Mouse (Mus musculus) lung, adult 2 months (tissue): Measurements from ENCODE around the gene Zfp715.

ENCODE experiments used
- CTCF ChIP-seq: fragments of 200-500 bp; IDR thresholded peaks from 2 replicates; pipeline ENCODE4 v1.5.1; 2011; ENCODE audit warnings: mild to moderate bottlenecking, low read length, control low read depth; ENCODE audit not compliant: insufficient read depth
- POLR2A ChIP-seq: fragments of 200-500 bp; IDR thresholded peaks from 2 replicates; pipeline ENCODE4 v1.6.1; 2011; ENCODE audit warnings: low read depth, mild to moderate bottlenecking, control low read depth, low read length, borderline replicate concordance; ENCODE audit errors: extremely low read depth

DNA sequence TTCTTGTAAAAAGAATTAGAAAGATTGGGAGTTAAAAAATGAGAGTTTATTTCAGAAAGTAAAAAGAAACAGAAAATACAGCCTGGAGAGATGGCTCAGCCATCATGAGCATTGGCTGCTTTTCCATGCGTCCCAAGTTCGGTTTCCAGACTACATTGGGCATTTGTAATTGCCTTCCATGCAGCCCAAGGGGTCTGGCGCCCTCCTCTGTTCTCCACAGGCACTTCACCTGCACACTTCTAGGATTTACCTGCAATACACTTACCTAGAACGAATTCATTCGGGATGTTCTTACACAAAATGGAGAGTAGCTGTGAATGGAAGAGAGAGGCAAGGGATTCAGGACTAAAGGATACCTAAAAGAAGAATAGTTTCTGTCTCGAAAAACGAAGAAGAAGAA lies 20.1 kb upstream of the Zfp715 start:
- TF ChIP-seq CTCF (peak; percentile 86), POLR2A (no peak)
